Mouse (Mus musculus) adrenal gland, adult (tissue): ENCODE data around the gene Ddit4.
A peak's percentile ranks its signal among the peaks of the same experiment; 100 is the strongest.

Source experiments
- DNase-seq, 2 experiments: peaks; one replicate each; pipeline ENCODE4 v3.0.0; 2022 to 2023; ENCODE audit warnings: low spot score in 1 of 2; ENCODE audit not compliant: inconsistent age in 2 of 2

Gene Ddit4

GRCm38 (mm10) chr10:59920810-59921681 is 30.6 kb downstream of the Ddit4 start:
- DNase-seq: peak; percentile 84 to 94

DNA sequence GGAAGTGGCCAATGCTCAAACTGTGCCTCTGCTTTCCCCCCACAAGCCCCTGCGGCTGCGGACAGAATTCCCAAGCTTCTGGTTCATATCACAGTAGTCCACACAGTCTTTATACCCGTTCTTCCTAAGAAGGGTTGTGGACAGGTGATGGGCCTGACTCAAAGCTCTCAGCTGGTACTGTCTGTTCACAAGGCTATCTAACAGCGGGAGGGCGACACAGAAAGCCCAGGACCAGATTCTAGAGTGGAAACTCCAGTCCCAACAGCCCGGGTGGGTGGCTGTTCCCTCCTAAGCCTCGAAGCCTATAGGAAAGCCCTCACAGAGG is 31.2 kb downstream of the Ddit4 start:
- peak in 1 of 2 experiments; percentile 49 for DNase-seq

DNA sequence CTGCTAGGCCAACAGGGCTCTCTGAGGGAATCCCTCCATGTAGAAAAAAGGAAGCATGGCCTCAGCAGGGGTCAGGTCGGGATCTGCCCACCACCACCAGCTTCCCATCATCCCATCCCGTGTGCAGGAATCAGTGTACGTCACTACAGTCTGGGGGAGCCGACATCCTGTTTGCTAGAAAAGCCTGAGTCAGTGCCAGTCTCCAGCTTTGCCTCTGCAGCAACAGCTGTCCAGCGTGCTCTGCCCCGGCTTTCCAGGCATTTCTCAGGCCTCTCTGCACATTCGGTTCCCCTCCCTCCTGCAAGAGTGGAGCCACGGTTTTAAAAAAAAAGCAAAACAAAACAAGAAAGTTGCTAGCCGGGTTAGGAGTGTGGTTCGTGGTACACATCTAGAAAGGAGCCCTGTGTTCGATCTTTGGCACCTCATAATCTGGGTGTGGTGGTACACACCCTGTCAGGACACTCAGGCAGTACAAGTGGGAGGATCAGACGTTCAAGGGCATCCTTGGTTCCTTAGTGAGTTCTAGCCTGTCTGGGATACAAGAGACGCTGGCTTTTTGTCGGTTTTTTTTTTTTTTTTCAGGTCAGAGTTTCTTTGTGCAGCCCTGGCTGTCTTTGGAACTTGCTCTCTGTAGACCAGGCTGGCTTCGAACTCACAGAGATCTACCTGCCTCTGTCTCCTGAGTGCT is 32.0 kb downstream of the Ddit4 start:
- peak; percentile 54 to 75 for DNase-seq

- peak; percentile 57 to 87 for DNase-seq
Observed at GRCm38 (mm10) chr10:59918111-59918510, 33.5 kb downstream of the Ddit4 start.

DNA sequence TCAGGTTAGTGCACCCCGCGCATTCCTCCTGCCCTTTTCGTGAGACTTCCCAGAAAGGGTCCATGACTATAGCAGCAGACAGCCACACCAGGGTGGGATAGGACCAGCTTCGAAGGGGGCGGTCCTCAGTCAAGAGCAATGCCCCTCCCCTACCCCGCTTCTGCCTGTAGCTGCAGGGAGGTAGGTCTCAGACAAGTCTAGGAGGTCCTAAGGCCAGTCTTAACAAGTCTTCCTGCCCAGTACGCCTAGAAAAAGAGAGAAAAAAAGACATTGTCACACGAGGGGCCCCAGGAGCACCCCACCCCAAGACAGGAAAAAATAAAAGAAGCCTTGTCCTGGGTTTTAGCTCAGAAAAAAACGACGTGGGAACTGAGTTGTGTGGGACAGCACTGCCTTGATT is 35.0 kb downstream of the Ddit4 start:
- DNase-seq: peak; percentile 29 to 62

- DNase-seq: peak; percentile 80 to 94
Observed at GRCm38 (mm10) chr10:59916159-59916558, 35.5 kb downstream of the Ddit4 start.

DNA sequence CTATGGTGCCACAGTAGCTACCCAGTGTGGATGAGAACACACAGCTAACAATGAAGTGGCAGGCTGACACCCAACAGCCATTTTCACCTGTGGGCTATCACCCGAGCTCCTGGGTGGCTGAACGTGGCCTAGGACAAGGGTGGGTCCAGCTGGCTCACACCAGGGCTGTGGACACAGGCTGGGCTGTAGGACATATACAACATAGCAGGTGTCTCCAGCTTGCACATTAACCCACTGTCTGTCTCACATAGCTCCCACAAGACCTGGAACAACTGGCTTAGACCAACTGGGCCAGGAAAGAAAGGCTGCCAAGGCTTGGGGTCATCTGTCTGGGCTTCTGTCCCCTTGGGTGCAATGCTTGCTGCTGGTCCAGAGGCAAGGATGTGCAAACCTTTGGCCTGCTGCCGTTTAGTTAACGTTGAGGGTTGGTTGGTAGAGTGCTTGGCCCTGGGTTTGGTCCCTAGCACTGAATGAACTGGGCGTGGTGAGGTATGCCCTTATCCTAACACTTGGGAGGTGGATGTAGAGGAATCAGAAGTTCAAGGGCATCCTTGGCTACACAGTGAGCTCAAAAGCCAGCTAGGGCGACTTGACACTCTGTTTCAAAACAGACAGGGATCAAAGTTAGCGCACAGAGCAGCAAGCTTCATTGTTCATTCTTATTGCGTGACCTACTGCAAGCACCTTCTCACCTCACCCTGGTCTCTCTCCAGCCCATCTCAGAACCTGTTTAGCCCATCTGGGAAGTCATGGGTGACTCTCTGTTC is 36.3 kb downstream of the Ddit4 start:
- DNase-seq: peak; percentile 28 to 74

DNA sequence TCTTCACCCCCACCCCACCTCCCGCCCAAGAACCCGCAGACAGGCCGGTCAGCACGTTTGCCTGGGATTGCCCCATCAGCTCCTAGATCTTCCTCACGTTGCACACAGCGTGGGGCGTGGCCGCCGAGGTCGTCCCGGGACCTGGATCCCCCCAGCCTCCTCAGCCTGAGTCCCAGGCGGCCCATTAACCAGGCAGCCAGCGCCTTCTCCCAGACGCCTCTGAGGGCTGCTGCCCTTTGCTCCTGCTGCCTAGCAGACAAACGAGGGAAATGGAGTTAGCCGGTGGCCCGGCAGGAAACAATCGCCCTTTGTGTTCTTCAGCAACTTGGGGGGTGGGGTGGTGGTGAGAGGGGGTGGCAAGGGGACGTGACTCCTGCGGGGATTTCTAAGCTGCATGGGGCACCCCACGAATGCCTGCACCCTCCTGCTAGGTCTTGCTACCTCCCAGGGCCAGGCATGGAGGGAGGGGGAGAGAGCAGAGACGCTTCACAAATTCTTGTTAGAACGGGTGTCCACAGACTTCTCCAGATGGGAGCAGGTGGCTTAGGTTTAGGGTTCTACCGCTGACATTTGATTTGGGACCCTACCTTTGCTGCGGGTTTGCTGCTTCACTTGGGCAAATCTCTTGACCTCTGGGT is 40.0 kb downstream of the Ddit4 start:
- DNase-seq: peak; percentile 45 to 68

DNA sequence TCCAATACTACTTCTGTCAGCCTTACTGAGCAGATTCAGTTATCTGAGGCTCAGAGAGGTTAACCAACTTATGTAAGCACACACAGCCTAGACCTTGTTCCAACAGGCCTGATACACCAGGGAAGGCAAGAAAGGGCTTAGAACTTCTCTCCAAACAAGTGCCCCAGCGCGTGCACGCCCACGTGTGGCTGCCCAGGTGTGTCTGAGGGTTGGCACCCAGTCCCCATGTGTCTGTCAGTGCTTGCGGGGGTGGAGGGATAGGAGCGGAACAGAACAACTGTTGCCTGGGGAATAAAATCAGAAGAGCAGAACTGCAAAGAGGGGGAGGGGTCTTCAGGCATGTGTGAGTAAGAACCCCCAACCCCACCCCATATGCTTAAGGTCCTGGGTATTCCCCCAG is 40.5 kb downstream of the Ddit4 start:
- peak in 1 of 2 experiments; percentile 54 for DNase-seq

- DNase-seq: peak; percentile 84 to 93
Observed at GRCm38 (mm10) chr10:59909357-59909847, 42.2 kb downstream of the Ddit4 start.

DNA sequence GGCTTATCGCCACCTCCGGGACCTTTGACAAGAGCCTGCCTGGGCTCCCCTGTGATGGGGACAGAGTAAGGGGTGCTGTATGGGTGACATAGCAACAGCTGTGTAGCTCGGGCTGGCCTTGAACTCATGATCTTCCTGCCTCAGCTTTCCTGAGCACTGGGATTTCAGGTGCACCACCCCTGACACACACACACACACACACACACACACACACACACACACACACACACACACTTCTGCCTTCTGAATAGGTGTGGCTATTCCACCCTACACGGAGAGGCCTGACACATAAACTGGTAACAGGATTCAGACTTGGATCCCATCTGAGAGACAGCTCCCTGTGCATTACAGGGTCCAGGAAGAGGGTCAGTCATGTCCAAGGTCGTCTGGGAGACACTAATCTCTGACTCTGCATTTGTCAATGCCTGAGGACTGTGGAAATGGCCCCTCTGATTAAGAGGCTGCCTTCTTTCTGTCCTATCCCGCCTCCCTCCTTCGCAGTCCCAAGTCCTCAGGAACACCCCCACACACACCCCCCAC is 42.8 kb downstream of the Ddit4 start:
- peak; percentile 28 to 69 for DNase-seq

DNA sequence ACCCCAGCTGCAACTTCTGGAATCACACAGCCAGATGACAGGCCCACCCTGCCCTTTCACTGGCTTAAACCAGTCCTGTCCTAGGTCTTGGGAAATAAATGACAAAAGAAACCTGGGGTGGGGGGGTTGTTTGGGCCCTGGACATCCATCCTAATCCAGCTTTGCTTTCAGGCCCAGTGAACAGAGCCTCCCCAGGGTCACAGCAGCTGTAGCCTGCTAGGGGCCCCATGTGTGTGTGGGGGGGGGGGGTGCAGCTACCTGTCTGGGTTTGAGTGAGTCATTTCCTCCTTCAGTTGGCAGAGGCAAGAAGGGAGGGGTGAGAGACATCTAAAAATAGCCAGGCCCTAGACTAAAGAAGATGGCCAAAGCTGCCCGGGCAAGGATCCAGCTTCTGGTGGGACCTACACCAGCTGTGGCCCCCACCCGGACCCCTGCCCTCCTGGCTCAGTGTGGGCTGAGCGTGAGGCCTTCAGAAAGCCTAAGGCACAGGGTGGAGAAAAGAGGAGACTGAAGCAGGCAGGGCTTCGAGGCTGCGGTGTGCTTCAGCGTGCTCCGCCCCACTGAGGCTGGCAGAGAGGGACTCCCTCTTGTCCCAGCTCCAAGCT is 43.8 kb downstream of the Ddit4 start:
- peak; percentile 56 to 80 for DNase-seq

GRCm38 (mm10) chr10:59907080-59907609 is 44.5 kb downstream of the Ddit4 start:
- peak in 1 of 2 experiments; percentile 50 for DNase-seq

DNA sequence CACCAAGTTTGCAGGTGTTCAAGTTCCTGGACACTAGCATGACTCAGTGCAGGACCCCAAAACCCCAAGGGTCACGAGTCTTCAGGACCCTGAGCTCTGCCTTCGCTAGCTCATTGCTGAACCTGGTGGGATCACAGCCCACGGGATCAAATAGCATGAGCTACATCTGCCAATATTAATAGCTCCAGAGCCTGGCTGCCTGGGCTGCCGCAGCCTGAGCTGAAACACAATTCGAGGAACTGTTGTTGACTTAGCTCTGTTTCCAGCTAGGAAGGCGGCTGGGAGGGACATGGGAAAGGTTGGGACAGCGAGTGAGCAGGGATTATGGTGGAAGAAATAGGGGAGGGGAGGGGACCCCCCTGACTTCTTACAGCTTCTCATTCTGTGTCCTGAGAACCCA is 48.5 kb downstream of the Ddit4 start:
- peak in 1 of 2 experiments; percentile 43 for DNase-seq

GRCm38 (mm10) chr10:59902606-59902990 is 49.0 kb downstream of the Ddit4 start:
- peak in 1 of 2 experiments; percentile 43 for DNase-seq

DNA sequence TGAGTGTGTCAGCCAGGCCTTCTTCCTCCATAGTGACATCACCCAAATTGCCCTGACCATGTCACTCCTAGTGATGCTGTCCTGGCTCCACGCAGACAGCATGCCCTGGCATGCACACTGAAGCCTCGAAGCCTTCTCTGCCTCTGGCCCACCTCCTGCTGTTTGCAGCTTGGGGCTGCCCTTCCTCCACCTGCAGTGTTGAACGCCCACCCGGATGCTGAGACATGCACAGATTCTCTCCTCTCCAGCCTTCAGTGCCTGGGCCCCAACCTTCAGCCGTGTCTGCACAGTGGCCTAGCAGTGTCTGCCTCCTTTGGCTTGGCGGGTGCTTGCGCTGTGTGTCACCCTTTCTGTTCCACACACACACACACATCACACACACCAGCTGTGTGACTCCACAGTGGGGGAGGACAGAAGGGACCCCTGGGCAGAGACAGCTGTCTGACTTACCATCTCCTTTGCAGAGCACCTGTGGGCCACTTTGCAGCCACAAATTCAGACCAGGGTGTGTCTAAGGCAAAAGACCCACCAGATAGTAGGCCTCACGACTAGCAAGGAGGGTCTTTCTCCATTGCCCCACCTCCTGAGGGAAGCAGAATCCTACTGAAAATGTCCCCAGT is 49.5 kb downstream of the Ddit4 start:
- peak; percentile 21 to 36 for DNase-seq

GRCm38 (mm10) chr10:59901463-59901862 is 50.2 kb downstream of the Ddit4 start:
- DNase-seq: peak in 1 of 2 experiments; percentile 50

DNA sequence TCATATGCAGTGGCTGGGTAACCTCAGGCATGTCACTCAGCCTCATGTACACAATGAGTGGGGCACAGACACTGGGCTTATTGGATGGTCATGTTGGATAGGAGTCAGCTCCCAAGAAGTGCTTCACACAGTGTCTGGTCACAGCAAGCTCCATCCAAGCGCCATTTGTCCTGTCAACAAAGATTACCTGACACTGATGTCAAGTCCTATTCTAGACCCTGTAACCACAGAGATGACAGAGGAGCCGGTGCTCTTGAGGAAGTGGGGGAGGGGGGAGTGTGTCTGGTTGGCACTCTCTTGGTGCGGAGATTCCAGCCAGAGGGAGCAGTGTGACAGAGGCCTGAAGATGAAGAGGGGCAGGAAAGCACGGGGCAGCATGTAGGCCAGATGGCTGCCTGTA is 50.7 kb downstream of the Ddit4 start:
- peak; percentile 28 to 55 for DNase-seq

GRCm38 (mm10) chr10:59900174-59900435 is 51.5 kb downstream of the Ddit4 start:
- DNase-seq: no peak
